Mouse (Mus musculus): ENCODE results near the gene Wdr74. TPM values are rescaled to one million over a fixed set of nuclear protein-coding genes. Genes with fewer than 3 reads are reported as not detected.
A peak's percentile ranks its signal among the peaks of the same experiment; 100 is the strongest.
"Not testable (repeated sequence)": the region's sequence is repeated elsewhere in the genome, so short reads cannot be mapped to it uniquely, and the experiment has no call there.

Gene Wdr74
- polyA plus RNA-seq, 1 experiment from 2014 or later: 91.0 TPM

- not testable (repeated sequence) for H3K27me3 ChIP-seq (replicated peaks); H3K9me3 ChIP-seq (replicated peaks); H3K36me3 ChIP-seq; H3K4me3 ChIP-seq (replicated peaks); H3K4me2 ChIP-seq; H3K9ac ChIP-seq (replicated peaks); ATAC-seq (ENCODE audit: low FRiP score); H3K27ac ChIP-seq (replicated peaks)
- H3K4me1 ChIP-seq: peaks cover 30% of the 10 kb centered on the region
Measured at GRCm38 (mm10) chr19:8719037-8719436, 16.6 kb upstream of the Wdr74 start.

- H3K9ac ChIP-seq (replicated peaks): no peak overlapping the region
- peak overlapping the region; percentile 70 for H3K4me3 ChIP-seq (replicated peaks)
- WGBS: 89% methylated on average over 1 of the region's 1 CpGs
- H3K9me3 ChIP-seq (replicated peaks): no peaks in the 10 kb centered on the region
- ATAC-seq (ENCODE audit: low FRiP score): no peak
- no peaks in the 10 kb centered on the region for H3K27me3 ChIP-seq (replicated peaks)
- H3K27ac ChIP-seq (replicated peaks): no peak overlapping the region
- H3K4me1 ChIP-seq: peaks cover 39% of the 10 kb centered on the region
- peaks cover 19% of the 10 kb centered on the region for H3K36me3 ChIP-seq
- H3K4me2 ChIP-seq: peak overlapping the region; percentile 67
Measured at GRCm38 (mm10) chr19:8721378-8721777, 14.2 kb upstream of the Wdr74 start.

GRCm38 (mm10) chr19:8722021-8722420, 13.6 kb upstream of the Wdr74 start:
- 55% methylated on average over 4 of the region's 4 CpGs for WGBS
- no peak; the same call in 1 of the 2 replicates for ATAC-seq (ENCODE audit: low FRiP score)

GRCm38 (mm10) chr19:8722559-8722906, 13.1 kb upstream of the Wdr74 start:
- H3K4me1 ChIP-seq: peaks cover 39% of the 10 kb centered on the region
- under 1% methylated on average over 5 of the region's 5 CpGs for WGBS

More at GRCm38 (mm10) chr19:8722021-8722420, 13.6 kb upstream of the Wdr74 start:
- Histone ChIP-seq H3K27ac (replicated peaks) (peak overlapping the region; percentile 96), H3K4me3 (replicated peaks) (peak overlapping the region; percentile 70), H3K36me3 (peaks cover 25% of the 10 kb centered on the region), H3K4me2 (peak overlapping the region; percentile 67), H3K9ac (replicated peaks) (peak overlapping the region; percentile 89), H3K27me3 (replicated peaks) (no peaks in the 10 kb centered on the region), H3K9me3 (replicated peaks) (no peaks in the 10 kb centered on the region), H3K4me1 (peaks cover 39% of the 10 kb centered on the region)

GRCm38 (mm10) chr19:8722907-8723573, 12.6 kb upstream of the Wdr74 start, which contains the start of gene Slc3a2:
Gene Slc3a2 (minus strand): TSS chr19:8723369.
- peak within 1 kb of the TSS; percentile 70 for H3K4me3 ChIP-seq (replicated peaks)
- peak within 1 kb of the TSS; percentile 89 for H3K9ac ChIP-seq (replicated peaks)
- WGBS: under 1% methylated on average over 50 of the region's 50 CpGs
- H3K4me2 ChIP-seq: peak within 1 kb of the TSS; percentile 67
- H3K27ac ChIP-seq (replicated peaks): peak within 1 kb of the TSS; percentile 96
- H3K9me3 ChIP-seq (replicated peaks): no peaks in the 10 kb centered on the region
- no peaks in the 10 kb centered on the region for H3K27me3 ChIP-seq (replicated peaks)
- peaks cover 39% of the 10 kb centered on the region for H3K4me1 ChIP-seq
- H3K36me3 ChIP-seq: peaks cover 26% of the 10 kb centered on the region
- peak; percentile 97 for ATAC-seq (ENCODE audit: low FRiP score)

More at GRCm38 (mm10) chr19:8722559-8722906, 13.1 kb upstream of the Wdr74 start:
- Histone ChIP-seq H3K27ac (replicated peaks) (peak overlapping the region; percentile 96), H3K36me3 (peaks cover 26% of the 10 kb centered on the region), H3K4me2 (peak overlapping the region; percentile 67), H3K27me3 (replicated peaks) (no peaks in the 10 kb centered on the region), H3K4me3 (replicated peaks) (peak overlapping the region; percentile 70), H3K9me3 (replicated peaks) (no peaks in the 10 kb centered on the region), H3K9ac (replicated peaks) (peak overlapping the region; percentile 89)
- peak; percentile 19 for ATAC-seq (ENCODE audit: low FRiP score)

GRCm38 (mm10) chr19:8723574-8724346, 11.9 kb upstream of the Wdr74 start:
- no peaks in the 10 kb centered on the region for H3K9me3 ChIP-seq (replicated peaks)
- H3K4me3 ChIP-seq (replicated peaks): peak overlapping the region; percentile 70
- no peaks in the 10 kb centered on the region for H3K27me3 ChIP-seq (replicated peaks)
- H3K4me2 ChIP-seq: peak overlapping the region; percentile 67
- ATAC-seq (ENCODE audit: low FRiP score): 0 out of 2 replicates have a peak, but pooled peaks have one; percentile 12
- H3K4me1 ChIP-seq: peaks cover 38% of the 10 kb centered on the region
- peak overlapping the region; percentile 96 for H3K27ac ChIP-seq (replicated peaks)
- H3K9ac ChIP-seq (replicated peaks): peak overlapping the region; percentile 84
- peaks cover 26% of the 10 kb centered on the region for H3K36me3 ChIP-seq
- WGBS: under 1% methylated on average over 20 of the region's 20 CpGs

- Histone ChIP-seq H3K27me3 (replicated peaks) (no peaks in the 10 kb centered on the region), H3K4me2 (peak overlapping the region; percentile 67), H3K9ac (replicated peaks) (peak overlapping the region; percentile 84), H3K9me3 (replicated peaks) (no peaks in the 10 kb centered on the region), H3K4me3 (replicated peaks) (peak overlapping the region; percentile 70), H3K27ac (replicated peaks) (peak overlapping the region; percentile 96), H3K4me1 (peaks cover 37% of the 10 kb centered on the region), H3K36me3 (peaks cover 26% of the 10 kb centered on the region)
- ATAC-seq (ENCODE audit: low FRiP score): no peak
- 0% methylated on average over 2 of the region's 2 CpGs for WGBS
Measured at GRCm38 (mm10) chr19:8724392-8724791, 11.2 kb upstream of the Wdr74 start.

GRCm38 (mm10) chr19:8725081-8725613, 10.5 kb upstream of the Wdr74 start:
- 56% methylated on average over 4 of the region's 4 CpGs for WGBS
- ATAC-seq (ENCODE audit: low FRiP score): no peak
- peak overlapping the region; percentile 67 for H3K4me2 ChIP-seq
- peaks cover 37% of the 10 kb centered on the region for H3K4me1 ChIP-seq
- peaks cover 26% of the 10 kb centered on the region for H3K36me3 ChIP-seq
- peak overlapping the region; percentile 70 for H3K4me3 ChIP-seq (replicated peaks)
- H3K9ac ChIP-seq (replicated peaks): peak overlapping the region; percentile 84
- H3K9me3 ChIP-seq (replicated peaks): no peaks in the 10 kb centered on the region
- H3K27me3 ChIP-seq (replicated peaks): no peaks in the 10 kb centered on the region
- H3K27ac ChIP-seq (replicated peaks): no peak overlapping the region

- H3K27ac ChIP-seq (replicated peaks): no peak overlapping the region
- ATAC-seq (ENCODE audit: low FRiP score): no peak
- peaks cover 26% of the 10 kb centered on the region for H3K36me3 ChIP-seq
- H3K9me3 ChIP-seq (replicated peaks): no peaks in the 10 kb centered on the region
- no peak overlapping the region for H3K4me2 ChIP-seq
- H3K4me1 ChIP-seq: peaks cover 25% of the 10 kb centered on the region
- WGBS: 24% methylated on average over 3 of the region's 3 CpGs
- H3K4me3 ChIP-seq (replicated peaks): no peak overlapping the region
- H3K27me3 ChIP-seq (replicated peaks): no peaks in the 10 kb centered on the region
- no peak overlapping the region for H3K9ac ChIP-seq (replicated peaks)
Measured at GRCm38 (mm10) chr19:8726609-8727390, 8.8 kb upstream of the Wdr74 start.

GRCm38 (mm10) chr19:8727495-8728114, 8.0 kb upstream of the Wdr74 start:
- no peak for ATAC-seq (ENCODE audit: low FRiP score)
- no peak overlapping the region for H3K27ac ChIP-seq (replicated peaks)
- no peaks in the 10 kb centered on the region for H3K27me3 ChIP-seq (replicated peaks)
- H3K9me3 ChIP-seq (replicated peaks): no peaks in the 10 kb centered on the region
- H3K36me3 ChIP-seq: peaks cover 26% of the 10 kb centered on the region
- no peak overlapping the region for H3K4me3 ChIP-seq (replicated peaks)
- no peak overlapping the region for H3K4me2 ChIP-seq
- peaks cover 20% of the 10 kb centered on the region for H3K4me1 ChIP-seq
- 28% methylated on average over 5 of the region's 5 CpGs for WGBS
- H3K9ac ChIP-seq (replicated peaks): no peak overlapping the region
